Mouse (Mus musculus) MEL (cell line): ENCODE measurements around the gene Loxl3. TPM values are rescaled to one million over a fixed set of nuclear protein-coding genes. Genes with fewer than 3 reads are reported as not detected.

Experiments
- DNase-seq: peaks from one replicate; pipeline ENCODE4 v3.0.0; 2011; ENCODE audit warnings: low read depth, low spot score
- H3K27ac ChIP-seq: 2 replicates; pipeline ENCODE4 v1.5.1; 2012; ENCODE audit warnings: low read depth, mild to moderate bottlenecking, control low read depth, low read length, moderate library complexity; ENCODE audit not compliant: control insufficient read depth
- H3K27me3 ChIP-seq, 2 experiments: fragments of 150-350 bp in 1 of 2; sonication (generic) in 1 of 2; 2 replicates each; pipeline ENCODE4 v1.6.1; 2012; ENCODE audit warnings: low read length in 2 of 2, mild to moderate bottlenecking in 2 of 2, improper control_type of control experiment in 1 of 2, moderate library complexity in 1 of 2; ENCODE audit not compliant: insufficient read depth in 2 of 2, control insufficient read depth in 1 of 2
- H3K36me3 ChIP-seq, 2 experiments: 2 replicates each; pipeline ENCODE4 v1.6.1; 2012 to 2014; ENCODE audit warnings: low read length in 2 of 2, improper control_type of control experiment in 1 of 2, inconsistent platforms in 1 of 2, mild to moderate bottlenecking in 1 of 2; ENCODE audit not compliant: insufficient read depth in 2 of 2, control insufficient read depth in 1 of 2
- H3K4me1 ChIP-seq, 2 experiments: fragments of 150-350 bp in 1 of 2; sonication (generic) in 1 of 2; 2 replicates each; pipeline ENCODE4 v1.6.1; 2012; ENCODE audit warnings: low read length in 2 of 2, improper control_type of control experiment in 1 of 2, mild to moderate bottlenecking in 1 of 2; ENCODE audit not compliant: insufficient read depth in 2 of 2, control insufficient read depth in 1 of 2
- H3K4me3 ChIP-seq, 2 experiments: fragments of 150-350 bp in 1 of 2; sonication (generic) in 1 of 2; 2 replicates each; pipeline ENCODE4 v1.5.1; 2012; ENCODE audit warnings: low read depth in 2 of 2, low read length in 2 of 2, mild to moderate bottlenecking in 2 of 2, moderate library complexity in 2 of 2, control low read depth in 1 of 2, improper control_type of control experiment in 1 of 2; ENCODE audit not compliant: control insufficient read depth in 1 of 2, insufficient read depth in 1 of 2
- H3K79me2 ChIP-seq: 2 replicates; pipeline ENCODE4 v1.6.1; 2012; ENCODE audit warnings: mild to moderate bottlenecking, low read length, moderate library complexity; ENCODE audit not compliant: control insufficient read depth, poor library complexity, insufficient read depth
- H3K9ac ChIP-seq: 2 replicates; pipeline ENCODE4 v1.6.1; 2012; ENCODE audit warnings: low read depth, mild to moderate bottlenecking, control low read depth, low read length, moderate library complexity; ENCODE audit not compliant: control insufficient read depth, poor library complexity, severe bottlenecking
- H3K9me3 ChIP-seq: fragments of 150-350 bp; sonication (generic); replicated peaks from 2 replicates; pipeline ENCODE4 v1.6.1; 2012; ENCODE audit warnings: mild to moderate bottlenecking, low read length, improper control_type of control experiment, moderate library complexity; ENCODE audit not compliant: insufficient read depth
- BHLHE40 ChIP-seq: IDR thresholded peaks from 2 replicates; pipeline ENCODE4 v1.6.1; 2012; ENCODE audit warnings: low read depth, mild to moderate bottlenecking, inconsistent platforms, low read length, improper control_type of control experiment, borderline replicate concordance
- CHD2 ChIP-seq: IDR thresholded peaks from 2 replicates; pipeline ENCODE4 v1.6.1; 2011; ENCODE audit warnings: low read length, improper control_type of control experiment
- CTCF ChIP-seq, 3 experiments: IDR thresholded peaks in 2 of 3; conservative IDR thresholded peaks in 1 of 3; 2 replicates each; pipeline ENCODE4 v1.5.1; 2011 to 2012; ENCODE audit warnings: low read length in 3 of 3, low read depth in 2 of 3, mild to moderate bottlenecking in 2 of 3, improper control_type of control experiment in 1 of 3, inconsistent platforms in 1 of 3, mixed read lengths in 1 of 3, moderate library complexity in 1 of 3; ENCODE audit not compliant: control insufficient read depth in 1 of 3, insufficient read depth in 1 of 3, poor library complexity in 1 of 3, severe bottlenecking in 1 of 3
- E2F4 ChIP-seq: IDR thresholded peaks from 2 replicates; pipeline ENCODE4 v1.6.1; 2011; ENCODE audit warnings: low read depth, low read length, improper control_type of control experiment, borderline replicate concordance
- ELF1 ChIP-seq: IDR thresholded peaks from 2 replicates; pipeline ENCODE4 v1.6.1; 2014; ENCODE audit warnings: low read depth, mild to moderate bottlenecking, inconsistent platforms, low read length, improper control_type of control experiment, moderate library complexity
- EP300 ChIP-seq, 2 experiments: IDR thresholded peaks; 2 replicates each; pipeline ENCODE4 v1.6.1; 2011; ENCODE audit warnings: improper control_type of control experiment in 2 of 2, low read length in 2 of 2, low read depth in 1 of 2, mild to moderate bottlenecking in 1 of 2
- ETS1 ChIP-seq: IDR thresholded peaks from 2 replicates; pipeline ENCODE4 v1.6.1; 2012; ENCODE audit warnings: low read depth, mild to moderate bottlenecking, inconsistent platforms, low read length, improper control_type of control experiment, moderate library complexity
- GATA1 ChIP-seq: IDR thresholded peaks from 2 replicates; pipeline ENCODE4 v1.6.1; 2011; ENCODE audit warnings: low read depth, low read length, improper control_type of control experiment
- HCFC1 ChIP-seq: IDR thresholded peaks from 2 replicates; pipeline ENCODE4 v1.6.1; 2012; ENCODE audit warnings: low read depth, mild to moderate bottlenecking, inconsistent platforms, low read length, improper control_type of control experiment, moderate library complexity
- MAFK ChIP-seq: IDR thresholded peaks from 2 replicates; pipeline ENCODE4 v1.6.1; 2011; ENCODE audit warnings: low read depth, mild to moderate bottlenecking, low read length, improper control_type of control experiment, borderline replicate concordance
- MAX ChIP-seq: IDR thresholded peaks from 2 replicates; pipeline ENCODE4 v1.6.1; 2011; ENCODE audit warnings: low read length, improper control_type of control experiment
- MEF2A ChIP-seq: IDR thresholded peaks from 2 replicates; pipeline ENCODE4 v1.6.1; 2014; ENCODE audit warnings: low read depth, mild to moderate bottlenecking, inconsistent platforms, low read length, improper control_type of control experiment; ENCODE audit not compliant: poor library complexity, insufficient replicate concordance, severe bottlenecking; ENCODE audit errors: extremely low read depth
- MXI1 ChIP-seq: IDR thresholded peaks from 2 replicates; pipeline ENCODE4 v1.6.1; 2011; ENCODE audit warnings: mild to moderate bottlenecking, low read depth, low read length, improper control_type of control experiment
- MYB ChIP-seq: IDR thresholded peaks from 2 replicates; pipeline ENCODE4 v1.6.1; 2011; ENCODE audit warnings: mild to moderate bottlenecking, low read depth, low read length, improper control_type of control experiment
- MYC ChIP-seq: IDR thresholded peaks from 2 replicates; pipeline ENCODE4 v1.6.1; 2011; ENCODE audit warnings: low read depth, mild to moderate bottlenecking, low read length, improper control_type of control experiment, moderate library complexity
- NELFE ChIP-seq: IDR thresholded peaks from 2 replicates; pipeline ENCODE4 v1.6.1; 2011; ENCODE audit warnings: low read depth, low read length, improper control_type of control experiment
- POLR2A ChIP-seq, 2 experiments: IDR thresholded peaks; 2 replicates each; pipeline ENCODE4 v1.6.1; 2011 to 2012; ENCODE audit warnings: low read length in 2 of 2, mild to moderate bottlenecking in 2 of 2, control low read depth in 1 of 2, improper control_type of control experiment in 1 of 2, low read depth in 1 of 2, moderate library complexity in 1 of 2; ENCODE audit not compliant: control insufficient read depth in 1 of 2, insufficient read depth in 1 of 2, poor library complexity in 1 of 2
- POLR2AphosphoS5 ChIP-seq: IDR thresholded peaks from 2 replicates; pipeline ENCODE4 v1.6.1; 2012; ENCODE audit warnings: low read depth, borderline replicate concordance, mild to moderate bottlenecking, inconsistent platforms, low read length, moderate library complexity, mixed read lengths
- RAD21 ChIP-seq: IDR thresholded peaks from 2 replicates; pipeline ENCODE4 v1.6.1; 2011; ENCODE audit warnings: mild to moderate bottlenecking, low read depth, low read length, improper control_type of control experiment
- RCOR1 ChIP-seq: IDR thresholded peaks from 2 replicates; pipeline ENCODE4 v1.6.1; 2012; ENCODE audit warnings: low read depth, mild to moderate bottlenecking, inconsistent platforms, low read length, improper control_type of control experiment
- SIN3A ChIP-seq: IDR thresholded peaks from 2 replicates; pipeline ENCODE4 v1.6.1; 2012; ENCODE audit warnings: low read length, improper control_type of control experiment, inconsistent platforms
- SMC3 ChIP-seq: IDR thresholded peaks from 2 replicates; pipeline ENCODE4 v1.6.1; 2011; ENCODE audit warnings: low read depth, low read length, improper control_type of control experiment
- TAL1 ChIP-seq: IDR thresholded peaks from 2 replicates; pipeline ENCODE4 v1.6.1; 2012; ENCODE audit warnings: mild to moderate bottlenecking, inconsistent platforms, low read length, moderate library complexity, mixed read lengths
- TBP ChIP-seq: IDR thresholded peaks from 2 replicates; pipeline ENCODE4 v1.8.0; 2011; ENCODE audit warnings: low read depth, low read length, improper control_type of control experiment
- UBTF ChIP-seq: IDR thresholded peaks from 2 replicates; pipeline ENCODE4 v1.6.1; 2012; ENCODE audit warnings: low read depth, mild to moderate bottlenecking, inconsistent platforms, low read length, improper control_type of control experiment, moderate library complexity, borderline replicate concordance; ENCODE audit not compliant: insufficient read depth
- USF1 ChIP-seq: IDR thresholded peaks from 2 replicates; pipeline ENCODE4 v1.6.1; 2014; ENCODE audit warnings: low read depth, mild to moderate bottlenecking, inconsistent platforms, low read length, improper control_type of control experiment, moderate library complexity
- USF2 ChIP-seq, 2 experiments: IDR thresholded peaks; 2 replicates each; pipeline ENCODE4 v1.6.1; 2011 to 2012; ENCODE audit warnings: improper control_type of control experiment in 2 of 2, low read length in 2 of 2, borderline replicate concordance in 1 of 2, inconsistent platforms in 1 of 2, low read depth in 1 of 2, mild to moderate bottlenecking in 1 of 2; ENCODE audit not compliant: insufficient read depth in 1 of 2
- ZC3H11A ChIP-seq: IDR thresholded peaks from 2 replicates; pipeline ENCODE4 v1.6.1; 2012; ENCODE audit warnings: low read depth, mild to moderate bottlenecking, inconsistent platforms, low read length, improper control_type of control experiment
- ZNF384 ChIP-seq: IDR thresholded peaks from 2 replicates; pipeline ENCODE4 v1.6.1; 2012; ENCODE audit warnings: low read depth, mild to moderate bottlenecking, inconsistent platforms, low read length, improper control_type of control experiment
- polyA plus RNA-seq, 2 experiments: library from polyadenylated mRNA; stranded (reverse) in 1 of 2; unstranded in 1 of 2; fragments of >175 nt in 1 of 2; fragments of >200 nt in 1 of 2; gene quantifications; 2 replicates each; pipeline versions ENCODE4 v1.2.1 to v1.2.4; 2012; ENCODE audit warnings: low replicate concordance in 2 of 2, low read depth in 1 of 2; ENCODE audit not compliant: insufficient read length in 2 of 2, insufficient read depth in 1 of 2, missing spikeins in 1 of 2
- total RNA-seq: library from RNA; depleted of rRNA; stranded (reverse); fragments of 300-350 nt; gene quantifications from 2 replicates; pipeline ENCODE4 v1.2.3, GENCODE M21; 2012

The Loxl3 gene
- total and polyA plus RNA-seq, 3 experiments, result 0.77 to 1.0 TPM; not detected in 1

DNA sequence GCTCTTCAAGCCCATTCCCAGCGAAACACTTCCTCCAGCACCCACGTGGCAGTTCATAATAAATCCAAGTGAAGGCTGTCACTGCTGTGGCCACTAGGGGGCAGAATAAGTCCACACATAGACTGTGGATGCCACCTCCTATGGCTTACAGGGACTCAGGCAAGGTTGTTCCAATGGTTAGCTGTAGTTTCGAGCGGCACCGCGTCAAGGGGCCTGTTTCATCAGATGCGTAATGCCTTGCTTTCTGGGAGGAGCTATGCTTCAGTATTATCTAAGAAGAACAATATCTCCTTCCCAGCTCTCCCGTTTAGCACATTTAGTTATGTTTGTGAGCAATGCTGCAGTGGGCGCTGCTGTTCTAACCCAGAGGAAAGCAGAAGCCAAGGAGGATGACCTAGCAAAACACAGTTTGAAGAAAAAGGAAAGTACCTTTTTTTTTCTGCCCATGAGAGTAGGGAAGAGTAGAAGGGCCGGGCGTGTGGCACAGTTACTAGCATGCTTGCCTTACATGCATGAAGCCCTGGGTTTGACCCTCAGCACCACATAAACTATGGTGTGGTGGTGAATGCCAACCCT, 37.1 kb upstream of the Loxl3 start (continued):
- TF ChIP-seq ZC3H11A, result peak; percentile 91
- TF ChIP-seq ZNF384, result peak; percentile 94
- TF ChIP-seq SIN3A, result peak; percentile 99
- peak; percentile 41; the same call in 1 of the 2 replicates for TF ChIP-seq TAL1

DNA sequence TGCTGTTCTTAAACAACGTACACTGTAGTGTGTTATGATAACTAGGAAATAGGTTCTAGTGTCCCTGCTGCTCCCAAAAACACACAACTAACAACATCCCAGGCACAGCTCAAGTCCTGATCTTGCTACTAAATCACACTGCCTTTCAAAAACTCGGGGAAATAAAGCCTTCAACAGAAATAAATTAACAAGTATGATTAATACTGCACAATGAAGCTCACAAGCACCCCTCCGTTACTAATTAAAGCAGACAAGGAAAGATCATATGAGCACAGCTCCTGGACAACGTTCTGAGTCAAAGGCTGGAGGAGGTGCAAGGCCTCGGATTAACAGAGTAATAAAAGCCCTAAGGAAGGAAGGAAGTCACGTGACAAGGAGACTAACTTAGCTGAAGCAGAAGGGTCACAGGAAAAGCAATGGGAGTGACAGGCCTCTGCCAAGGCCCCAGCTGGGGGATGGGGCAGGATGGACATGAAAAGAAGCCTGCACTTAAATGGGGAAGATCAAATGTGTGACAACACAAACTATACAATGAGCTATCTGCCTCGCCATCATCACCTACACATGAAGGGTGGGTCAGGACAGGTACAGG, 36.4 kb upstream of the Loxl3 start:
- H3K4me3 ChIP-seq, result peak overlapping the region; percentile 14 to 29

DNA sequence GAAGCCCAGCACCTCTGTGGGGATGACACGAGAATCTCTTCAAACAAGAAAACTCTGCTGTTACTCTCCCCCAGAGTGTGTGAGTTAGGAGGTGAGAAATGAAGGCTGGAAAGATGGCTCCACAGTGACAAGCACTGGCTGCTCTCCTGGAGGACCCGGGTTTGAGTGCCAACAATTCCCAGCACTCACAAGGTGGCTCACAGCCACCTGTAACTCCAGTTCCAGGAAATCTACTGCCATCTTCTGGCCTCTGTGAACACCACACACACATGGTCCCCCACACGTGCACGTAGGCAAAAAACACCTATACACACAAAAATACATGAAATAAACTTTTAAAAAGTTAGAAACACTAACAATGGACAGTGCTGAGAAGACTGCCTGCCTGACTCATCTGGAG, 35.6 kb upstream of the Loxl3 start:
- peaks cover 0 to 13% of the 10 kb centered on the region in 2 experiments; a peak in 3 of 4 replicates for H3K4me1 ChIP-seq
- H3K27me3 ChIP-seq, result no peaks in the 10 kb centered on the region
- H3K9me3 ChIP-seq, result no peaks in the 10 kb centered on the region
- H3K79me2 ChIP-seq, result no peaks in the 10 kb centered on the region
- H3K4me3 ChIP-seq, result no peak overlapping the region
- H3K36me3 ChIP-seq, result peaks cover 0 to 12% of the 10 kb centered on the region in 2 experiments; a peak in 2 of 4 replicates
- H3K27ac ChIP-seq, result peak overlapping the region; percentile 92
- H3K9ac ChIP-seq, result no peak overlapping the region; the same call in 1 of the 2 replicates
- peak; percentile 64 for DNase-seq
- peak; percentile 54 for TF ChIP-seq SMC3
- TF ChIP-seq USF1, result 0 out of 2 replicates have a peak, but pooled peaks have one; percentile 4
- TF ChIP-seq GATA1, result no peak
- TF ChIP-seq NELFE, result no peak
- TF ChIP-seq MYC, result 0 out of 2 replicates have a peak, but pooled peaks have one; percentile 45
- TF ChIP-seq MXI1, result peak; percentile 34; the same call in 1 of the 2 replicates
- TF ChIP-seq RAD21, result peak; percentile 4
- TF ChIP-seq MEF2A, result no peak
- TF ChIP-seq POLR2A (IDR thresholded peaks at IDR 0.05; ENCODE audit: control insufficient read depth in 1 of 2, insufficient read depth in 1 of 2, low read depth in 1 of 2, low read length in 2 of 2, poor library complexity in 1 of 2), result 0 out of 4 replicates have a peak, but pooled peaks of 1 of the 2 experiments have one; percentile 10
- TF ChIP-seq UBTF, result no peak
- TF ChIP-seq MAX, result peak; percentile 41; the same call in 1 of the 2 replicates
- TF ChIP-seq ELF1, result no peak
- TF ChIP-seq HCFC1, result no peak
- TF ChIP-seq ZNF384, result peak; percentile 45; the same call in 1 of the 2 replicates

More for the DNA sequence above, 36.4 kb upstream of the Loxl3 start:
- Histone ChIP-seq H3K79me2 (no peaks in the 10 kb centered on the region), H3K27me3 (no peaks in the 10 kb centered on the region), H3K27ac (peak overlapping the region; percentile 92), H3K36me3 (peaks cover 0 to 12% of the 10 kb centered on the region in 2 experiments; a peak in 2 of 4 replicates), H3K9me3 (no peaks in the 10 kb centered on the region), H3K9ac (peak overlapping the region; percentile 66), H3K4me1 (peaks cover 0 to 13% of the 10 kb centered on the region in 2 experiments; a peak in 3 of 4 replicates)
- TF ChIP-seq MYC (0 out of 2 replicates have a peak, but pooled peaks have one; percentile 15), ETS1 (peak; percentile 18; the same call in 1 of the 2 replicates), MAFK (no peak), SMC3 (no peak), NELFE (no peak), USF1 (peak; percentile 93), CHD2 (no peak), CTCF (IDR thresholded peaks at IDR 0.05 in 2 of 3, conservative IDR thresholded peaks at IDR 0.05 in 1 of 3; ENCODE audit: control insufficient read depth in 1 of 3, insufficient read depth in 1 of 3, low read depth in 2 of 3, low read length in 3 of 3, poor library complexity in 1 of 3, severe bottlenecking in 1 of 3) (no peak), HCFC1 (0 out of 2 replicates have a peak, but pooled peaks have one; percentile 29), POLR2A (IDR thresholded peaks at IDR 0.05; ENCODE audit: control insufficient read depth in 1 of 2, insufficient read depth in 1 of 2, low read depth in 1 of 2, low read length in 2 of 2, poor library complexity in 1 of 2) (peak in 1 of 2 experiments; percentile 14; a peak in 1 of 4 replicates), BHLHE40 (peak; percentile 86; the same call in 1 of the 2 replicates), RCOR1 (no peak), EP300 (IDR thresholded peaks at IDR 0.05; ENCODE audit: low read depth in 1 of 2, low read length in 2 of 2) (peak in 1 of 2 experiments; percentile 1; a peak in 1 of 4 replicates), ZNF384 (no peak), TBP (0 out of 2 replicates have a peak, but pooled peaks have one; percentile 53), MYB (no peak), USF2 (IDR thresholded peaks at IDR 0.05; ENCODE audit: borderline replicate concordance in 1 of 2, insufficient read depth in 1 of 2, low read depth in 1 of 2, low read length in 2 of 2) (peak in 1 of 2 experiments; percentile 61; a peak in 1 of 4 replicates), E2F4 (no peak), RAD21 (no peak), MAX (peak; percentile 61), MXI1 (peak; percentile 0; the same call in 1 of the 2 replicates), ELF1 (0 out of 2 replicates have a peak, but pooled peaks have one; percentile 2), POLR2AphosphoS5 (no peak)
- peak; percentile 68 for DNase-seq
